Mouse (Mus musculus) heart, adult 2 months (tissue): ENCODE data around the gene Dock1.

Experiments
- CTCF ChIP-seq: fragments of 200-600 bp; IDR thresholded peaks from 2 replicates; pipeline ENCODE4 v1.8.1; 2022; ENCODE audit warnings: antibody characterized with exemption, mild to moderate bottlenecking, moderate library complexity
- EP300 ChIP-seq: fragments of 200-500 bp; IDR thresholded peaks from 2 replicates; pipeline ENCODE4 v1.6.1; 2011; ENCODE audit warnings: low read depth, low read length, control low read depth; ENCODE audit not compliant: insufficient read depth
- POLR2A ChIP-seq: fragments of 200-500 bp; IDR thresholded peaks from 2 replicates; pipeline ENCODE4 v1.6.1; 2011; ENCODE audit warnings: mild to moderate bottlenecking, low read depth, low read length, control low read depth; ENCODE audit not compliant: insufficient read depth

- TF ChIP-seq CTCF (peak; percentile 73), EP300 (no peak), POLR2A (no peak)
Measured at GRCm38 (mm10) chr7:134960871-134961270, 290.4 kb downstream of the Dock1 start.
